Mouse (Mus musculus) heart, embryonic 14.5 days (tissue): Measurements from ENCODE around the gene Prr11. TPM values are rescaled to one million over a fixed set of nuclear protein-coding genes. Genes with fewer than 3 reads are reported as not detected.

ENCODE experiments used
- ATAC-seq: fragments of 200-750 bp; cut with Nextera tagmentation; 2 replicates; pipeline ENCODE4 v1.8.0; 2017; ENCODE audit warnings: low read depth, moderate TSS enrichment; ENCODE audit not compliant: insufficient number of reproducible peaks, insufficient read depth, low FRiP score
- H3K27ac ChIP-seq, 2 experiments: fragments of 200-500 bp in 1 of 2; fragments of 300-500 bp in 1 of 2; sonication (generic) in 1 of 2; replicated peaks in 1 of 2; 2 replicates each; pipeline ENCODE4 v1.5.1; 2012 to 2014; ENCODE audit warnings: low read depth in 2 of 2, low read length in 2 of 2, control low read depth in 1 of 2, mild to moderate bottlenecking in 1 of 2, mixed read lengths in 1 of 2; ENCODE audit not compliant: control insufficient read depth in 1 of 2, insufficient read depth in 1 of 2
- H3K27me3 ChIP-seq: fragments of 300-500 bp; sonication (generic); 2 replicates; pipeline ENCODE4 v1.6.1; 2014; ENCODE audit warnings: mild to moderate bottlenecking, low read length, control low read depth; ENCODE audit not compliant: control insufficient read depth, insufficient read depth
- H3K36me3 ChIP-seq: fragments of 300-500 bp; sonication (generic); 2 replicates; pipeline ENCODE4 v1.6.1; 2014; ENCODE audit warnings: mild to moderate bottlenecking, control low read depth, low read length, mixed read lengths; ENCODE audit not compliant: control insufficient read depth, insufficient read depth
- H3K4me1 ChIP-seq, 2 experiments: fragments of 200-500 bp in 1 of 2; fragments of 300-500 bp in 1 of 2; sonication (generic) in 1 of 2; 2 replicates each; pipeline ENCODE4 v1.6.1; 2012 to 2014; ENCODE audit warnings: low read length in 2 of 2, control low read depth in 1 of 2, mixed read lengths in 1 of 2; ENCODE audit not compliant: control insufficient read depth in 2 of 2, insufficient read depth in 2 of 2
- H3K4me2 ChIP-seq: fragments of 300-500 bp; sonication (generic); 2 replicates; pipeline ENCODE4 v1.6.1; 2014; ENCODE audit warnings: mild to moderate bottlenecking, low read length
- H3K4me3 ChIP-seq, 2 experiments: fragments of 200-500 bp in 1 of 2; fragments of 300-500 bp in 1 of 2; sonication (generic) in 1 of 2; 2 replicates each; pipeline ENCODE4 v1.5.1; 2012 to 2014; ENCODE audit warnings: low read length in 2 of 2, mild to moderate bottlenecking in 2 of 2, control low read depth in 1 of 2, low read depth in 1 of 2, moderate library complexity in 1 of 2; ENCODE audit not compliant: control insufficient read depth in 1 of 2, insufficient read depth in 1 of 2
- H3K9ac ChIP-seq: fragments of 300-500 bp; sonication (generic); 2 replicates; pipeline ENCODE4 v1.6.1; 2014; ENCODE audit warnings: mild to moderate bottlenecking, low read length
- H3K9me3 ChIP-seq: fragments of 300-500 bp; sonication (generic); 2 replicates; pipeline ENCODE4 v1.6.1; 2016; ENCODE audit warnings: low read length, control low read depth; ENCODE audit not compliant: control insufficient read depth
- WGBS: fragments of 180-500 bp; shearing (Covaris S2); extraction: QIAGEN DNeasy Blood & Tissue Kit; methylation state at CpG from one replicate; pipeline ENCODE4 v1.1.7; 2014; 5-methylcytosine and 5-hydroxymethylcytosine counted together
- polyA plus RNA-seq: library from polyadenylated mRNA; unstranded; fragments of >200 nt; fragmentation: Nextera tagmentation; extraction: Ambion mirVana; gene quantifications from 2 replicates; pipeline ENCODE4 v1.2.1, GENCODE M21; 2014

The Prr11 gene
- 7.5 and 8.0 TPM in 2 replicates for polyA plus RNA-seq

DNA sequence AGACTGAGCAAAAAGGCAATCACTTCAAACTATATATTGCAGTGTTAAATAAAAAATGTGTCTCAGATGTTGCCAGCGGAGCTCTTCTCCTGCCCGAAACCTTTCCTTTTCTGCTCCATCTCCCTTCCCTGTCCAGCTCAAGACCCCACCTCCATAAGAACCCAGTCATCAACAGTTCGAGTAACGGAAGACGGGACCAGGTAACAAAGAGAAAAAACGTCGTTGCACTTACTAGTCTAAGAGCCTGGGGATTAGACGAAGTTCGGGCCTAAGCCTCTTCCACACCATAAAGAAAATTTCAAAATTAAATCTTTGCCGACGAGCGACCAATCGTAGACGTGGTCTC is at the start of gene Prr11:
Gene Prr11, minus strand, starts transcription at position 300 of the 346 bp plus-strand sequence.
- H3K9ac ChIP-seq: peak within 1 kb of the TSS; percentile 86
- no peak for ATAC-seq

DNA sequence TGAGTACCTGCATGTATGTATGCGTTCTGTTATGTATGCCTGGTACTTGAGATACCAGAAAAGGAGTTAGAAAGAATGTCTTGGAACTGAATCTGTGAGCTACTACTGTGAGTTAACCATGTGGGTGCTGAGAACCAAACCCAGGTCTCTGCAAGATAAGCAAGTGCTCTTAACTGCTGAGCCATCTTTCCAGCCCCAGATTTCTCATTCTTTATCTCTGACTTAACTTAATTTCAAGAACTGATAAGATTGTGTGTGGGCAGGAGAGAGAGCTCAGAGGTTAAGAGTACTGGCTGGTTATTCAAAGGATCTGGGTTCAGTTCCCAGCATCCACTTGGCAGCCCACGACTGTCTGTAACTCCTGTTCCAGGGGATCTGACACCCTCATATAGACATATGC is 49.5 kb upstream of the Prr11 start:
- Histone ChIP-seq H3K4me1 (no peaks in the 10 kb centered on the region), H3K9me3 (no peaks in the 10 kb centered on the region), H3K36me3 (peaks cover 9% of the 10 kb centered on the region; the same call in 1 of the 2 replicates), H3K27ac (no peak overlapping the region), H3K27me3 (no peaks in the 10 kb centered on the region), H3K4me3 (no peak overlapping the region), H3K4me2 (no peak overlapping the region), H3K9ac (no peak overlapping the region)
- WGBS: 83% methylated on average over 2 of the region's 2 CpGs
- ATAC-seq: no peak

More for the DNA sequence above, at the start of gene Prr11:
- peak within 1 kb of the TSS; percentile 93 to 97 for H3K27ac ChIP-seq
- peaks cover 0 to 14% of the 10 kb centered on the region in 2 experiments; a peak in 2 of 4 replicates for H3K4me1 ChIP-seq
- H3K27me3 ChIP-seq: no peaks in the 10 kb centered on the region
- under 1% methylated on average over 14 of the region's 14 CpGs for WGBS
- H3K4me2 ChIP-seq: peak within 1 kb of the TSS; percentile 75
- H3K9me3 ChIP-seq: no peaks in the 10 kb centered on the region
- peak within 1 kb of the TSS; percentile 75 to 87 for H3K4me3 ChIP-seq
- H3K36me3 ChIP-seq: peaks cover 43% of the 10 kb centered on the region

DNA sequence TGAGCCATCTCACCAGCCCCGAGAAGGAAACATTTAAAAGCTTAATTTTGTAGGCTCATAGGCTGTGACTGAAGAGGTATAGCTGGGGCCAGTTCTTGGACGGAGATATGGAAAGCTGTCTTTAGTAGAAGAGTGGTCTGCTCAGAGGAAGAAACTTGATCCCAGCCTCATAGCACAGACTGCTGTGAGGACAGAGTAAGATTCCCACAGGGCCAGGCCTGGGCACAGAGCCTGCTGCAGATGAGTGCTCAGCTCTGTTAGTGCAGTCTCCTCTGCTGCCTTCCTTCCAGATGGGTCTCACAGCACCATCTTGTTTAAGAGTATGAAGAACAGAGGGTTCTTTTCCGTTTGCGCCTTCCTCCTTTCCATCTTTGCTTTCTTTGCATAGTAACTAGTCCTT is 27.7 kb upstream of the Prr11 start:
- Histone ChIP-seq H3K9ac (no peak overlapping the region), H3K36me3 (peaks cover 39% of the 10 kb centered on the region), H3K9me3 (no peaks in the 10 kb centered on the region), H3K4me2 (no peak overlapping the region), H3K27me3 (no peaks in the 10 kb centered on the region), H3K4me1 (no peaks in the 10 kb centered on the region), H3K4me3 (no peak overlapping the region), H3K27ac (no peak overlapping the region)
- 87% methylated on average over 4 of the region's 4 CpGs for WGBS
- no peak for ATAC-seq

DNA sequence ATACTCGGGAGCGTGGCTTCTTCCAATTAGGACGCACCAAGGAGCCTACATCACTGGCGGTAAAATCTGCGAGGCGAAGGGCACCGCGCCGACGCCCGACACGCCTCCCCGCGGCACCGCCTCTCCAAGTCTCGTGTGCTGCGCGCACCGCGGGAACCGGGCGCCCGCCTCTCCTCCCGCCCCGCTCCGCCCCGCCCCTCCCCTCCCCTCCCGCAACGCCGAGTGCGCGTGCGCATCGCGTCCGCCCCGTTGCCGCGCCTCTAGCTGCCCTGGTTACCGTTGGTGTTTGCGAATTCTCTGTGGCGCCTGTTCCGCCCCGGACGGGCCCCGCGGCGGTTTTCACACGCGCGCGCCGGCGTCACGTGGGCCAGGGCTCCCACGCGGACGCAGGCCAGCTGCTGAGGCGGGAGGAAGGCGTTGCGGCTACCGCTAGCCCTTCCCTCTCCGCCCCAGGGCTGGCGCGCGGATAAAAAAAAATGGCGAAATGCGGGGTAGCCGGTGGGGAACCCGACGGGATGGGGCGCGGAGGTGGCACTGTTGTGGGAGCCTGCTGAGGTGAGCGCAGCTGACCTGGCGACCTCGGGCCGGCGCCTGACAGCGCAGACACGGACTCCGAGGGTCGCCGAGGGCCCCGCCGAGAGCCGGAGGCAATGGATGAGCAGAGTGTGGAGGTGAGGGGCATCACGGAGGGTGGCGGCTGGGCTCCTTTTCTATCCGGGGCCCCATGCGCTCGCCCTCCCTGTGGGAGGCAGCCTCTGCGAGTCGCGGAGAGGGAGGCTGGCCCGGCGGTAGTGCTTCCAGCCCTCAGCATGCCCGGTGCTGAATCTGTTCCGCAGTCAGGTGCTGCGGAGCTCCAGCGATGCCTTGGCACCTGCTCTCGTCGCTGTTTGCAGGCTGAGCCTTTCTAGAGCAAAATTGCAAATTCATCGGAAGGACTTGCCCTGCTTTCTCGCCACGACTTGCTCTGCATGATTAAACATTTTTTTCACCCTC is 18.6 kb upstream of the Prr11 start, which contains the start of gene Trim37:
Gene Trim37, plus strand, starts transcription at position 254 of the 993 bp plus-strand sequence.
- peak; percentile 89 for ATAC-seq
- WGBS: under 1% methylated on average over 99 of the region's 105 CpGs
- Histone ChIP-seq H3K9ac (peak within 1 kb of the TSS; percentile 89), H3K27me3 (no peaks in the 10 kb centered on the region), H3K27ac (peak within 1 kb of the TSS; percentile 86 to 87), H3K4me3 (peak within 1 kb of the TSS; percentile 91 to 96), H3K4me1 (peaks cover 4 to 11% of the 10 kb centered on the region in 2 experiments; a peak in 1 of 4 replicates), H3K36me3 (peaks cover 45% of the 10 kb centered on the region), H3K9me3 (no peaks in the 10 kb centered on the region), H3K4me2 (peak within 1 kb of the TSS; percentile 79)

DNA sequence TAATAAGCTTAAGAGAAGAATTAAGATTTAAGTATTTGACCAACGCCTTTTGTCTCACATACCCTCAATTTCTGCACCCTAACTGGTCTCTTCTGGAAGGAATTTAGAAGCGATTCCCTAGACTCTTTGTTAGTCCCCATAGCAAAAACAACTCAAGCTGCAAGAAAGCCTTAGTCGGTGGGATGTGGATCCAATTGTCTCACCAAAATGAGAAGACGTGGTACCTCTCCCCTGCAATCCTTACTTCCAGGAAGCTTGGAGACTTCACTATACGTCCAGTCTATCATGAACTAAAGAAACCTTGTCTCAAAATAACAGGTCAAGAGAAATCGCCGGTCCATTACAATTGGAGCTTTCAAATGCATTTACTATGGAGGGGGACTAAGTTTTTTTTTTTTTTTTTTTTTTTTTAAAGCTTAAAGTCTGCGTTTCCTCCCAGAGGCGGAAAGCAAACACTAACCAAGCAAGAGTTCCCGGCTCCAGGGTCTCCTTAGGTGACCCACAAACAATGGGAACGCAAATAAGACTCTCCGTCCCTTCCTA is 17.8 kb upstream of the Prr11 start:
- Histone ChIP-seq H3K27ac (peak overlapping the region; percentile 86 to 87), H3K9me3 (no peaks in the 10 kb centered on the region), H3K4me1 (peaks cover 4 to 11% of the 10 kb centered on the region in 2 experiments; a peak in 1 of 4 replicates), H3K4me3 (peak overlapping the region; percentile 91 to 96), H3K9ac (peak overlapping the region; percentile 89), H3K4me2 (peak overlapping the region; percentile 79), H3K27me3 (no peaks in the 10 kb centered on the region), H3K36me3 (peaks cover 52% of the 10 kb centered on the region)
- WGBS: 1% methylated on average over 12 of the region's 12 CpGs
- no peak for ATAC-seq

DNA sequence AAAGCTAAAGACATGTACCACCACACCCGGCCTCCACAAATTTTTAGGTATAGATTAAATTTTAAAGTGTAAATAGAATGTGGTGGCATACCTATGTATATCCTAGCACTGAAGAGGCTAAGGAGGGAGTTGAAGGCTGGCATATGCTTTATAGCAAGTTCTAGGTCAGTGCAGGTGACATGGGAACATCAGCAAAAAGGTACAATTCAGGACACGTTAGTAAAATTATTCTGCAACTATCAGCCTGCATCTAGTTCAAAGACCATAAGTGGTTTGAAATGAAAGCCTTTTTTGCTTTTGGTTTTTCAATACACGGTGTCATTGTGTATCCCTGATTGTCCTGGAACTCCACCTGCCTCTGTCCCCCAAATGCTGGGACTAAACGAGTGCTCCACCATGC is 17.1 kb upstream of the Prr11 start:
- Histone ChIP-seq H3K9ac (no peak overlapping the region), H3K4me1 (peaks cover 4 to 11% of the 10 kb centered on the region in 2 experiments; a peak in 1 of 4 replicates), H3K27me3 (no peaks in the 10 kb centered on the region), H3K27ac (no peak overlapping the region), H3K9me3 (no peaks in the 10 kb centered on the region), H3K36me3 (peaks cover 53% of the 10 kb centered on the region), H3K4me3 (no peak overlapping the region), H3K4me2 (peak overlapping the region; percentile 79)
- WGBS: 53% methylated on average over 4 of the region's 4 CpGs
- ATAC-seq: no peak

DNA sequence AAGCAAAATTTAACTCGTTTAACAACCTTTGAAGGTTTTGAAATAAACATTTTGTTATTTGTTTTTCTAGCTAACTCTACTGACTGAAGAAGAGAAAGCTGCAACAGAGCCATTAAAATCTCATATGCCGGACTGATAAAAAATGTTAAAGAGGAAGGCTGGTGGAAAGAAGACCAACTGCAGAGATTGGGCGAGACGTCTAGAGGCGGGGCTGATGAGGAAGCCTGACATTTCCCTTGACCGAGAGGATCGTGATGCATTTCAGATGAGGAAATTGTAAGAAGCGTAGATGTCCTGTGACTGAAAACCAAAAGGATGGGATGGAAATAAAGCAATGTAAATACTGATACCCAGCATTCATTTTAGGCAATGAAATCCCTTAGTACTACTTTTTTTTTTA is 13.4 kb upstream of the Prr11 start:
- Histone ChIP-seq H3K4me1 (peaks cover 2 to 5% of the 10 kb centered on the region in 2 experiments; a peak in 1 of 4 replicates), H3K9me3 (no peaks in the 10 kb centered on the region), H3K36me3 (peaks cover 81% of the 10 kb centered on the region), H3K27ac (no peak overlapping the region), H3K9ac (no peak overlapping the region), H3K27me3 (no peaks in the 10 kb centered on the region), H3K4me3 (no peak overlapping the region), H3K4me2 (no peak overlapping the region)
- 82% methylated on average over 8 of the region's 8 CpGs for WGBS
- no peak for ATAC-seq
